Mouse (Mus musculus) heart, embryonic 16.5 days (tissue): ENCODE results near the gene Echdc3. TPM values are rescaled to one million over a fixed set of nuclear protein-coding genes. Genes with fewer than 3 reads are reported as not detected.

Source experiments
- ATAC-seq: fragments of 200-750 bp; cut with Nextera tagmentation; replicated peaks from 2 replicates; pipeline ENCODE4 v1.8.0; 2017; ENCODE audit warnings: moderate number of reproducible peaks; ENCODE audit not compliant: insufficient read depth, low FRiP score; ENCODE audit errors: extremely low read depth
- H3K27ac ChIP-seq: fragments of 300-500 bp; sonication (generic); 2 replicates; pipeline ENCODE4 v1.5.1; 2014; ENCODE audit warnings: mild to moderate bottlenecking, low read length, control low read depth, moderate library complexity
- H3K27me3 ChIP-seq: fragments of 300-500 bp; sonication (generic); 2 replicates; pipeline ENCODE4 v1.6.1; 2014; ENCODE audit warnings: low read length, mixed read lengths; ENCODE audit not compliant: control insufficient read depth, insufficient read depth
- H3K36me3 ChIP-seq: fragments of 300-500 bp; sonication (generic); 2 replicates; pipeline ENCODE4 v1.6.1; 2014; ENCODE audit not compliant: control insufficient read depth, insufficient read depth
- H3K4me1 ChIP-seq: fragments of 300-500 bp; sonication (generic); 2 replicates; pipeline ENCODE4 v1.6.1; 2014; ENCODE audit warnings: low read length, mixed read lengths; ENCODE audit not compliant: control insufficient read depth, insufficient read depth
- H3K4me2 ChIP-seq: fragments of 300-500 bp; sonication (generic); 2 replicates; pipeline ENCODE4 v1.6.1; 2014; ENCODE audit warnings: low read depth, mild to moderate bottlenecking, control low read depth, low read length
- H3K4me3 ChIP-seq: fragments of 300-500 bp; sonication (generic); 2 replicates; pipeline ENCODE4 v1.5.1; 2014; ENCODE audit warnings: mild to moderate bottlenecking, control low read depth, low read length
- H3K9ac ChIP-seq: fragments of 300-500 bp; sonication (generic); 2 replicates; pipeline ENCODE4 v1.6.1; 2014; ENCODE audit warnings: low read length, control low read depth
- H3K9me3 ChIP-seq: fragments of 300-500 bp; sonication (generic); replicated peaks from 2 replicates; pipeline ENCODE4 v1.6.1; 2016; ENCODE audit warnings: low read length; ENCODE audit not compliant: control insufficient read depth
- WGBS: fragments of 180-500 bp; shearing (Covaris S2); extraction: QIAGEN DNeasy Blood & Tissue Kit; methylation state at CpG from one replicate; pipeline ENCODE4 v1.1.7; 2014; 5-methylcytosine and 5-hydroxymethylcytosine counted together
- polyA plus RNA-seq: library from polyadenylated mRNA; unstranded; fragments of >200 nt; fragmentation: Nextera tagmentation; extraction: Ambion mirVana; gene quantifications from 2 replicates; pipeline ENCODE4 v1.2.1, GENCODE M21; 2015

Echdc3 gene
- polyA plus RNA-seq, 1 experiment from 2014 or later, result 11.3 TPM

DNA sequence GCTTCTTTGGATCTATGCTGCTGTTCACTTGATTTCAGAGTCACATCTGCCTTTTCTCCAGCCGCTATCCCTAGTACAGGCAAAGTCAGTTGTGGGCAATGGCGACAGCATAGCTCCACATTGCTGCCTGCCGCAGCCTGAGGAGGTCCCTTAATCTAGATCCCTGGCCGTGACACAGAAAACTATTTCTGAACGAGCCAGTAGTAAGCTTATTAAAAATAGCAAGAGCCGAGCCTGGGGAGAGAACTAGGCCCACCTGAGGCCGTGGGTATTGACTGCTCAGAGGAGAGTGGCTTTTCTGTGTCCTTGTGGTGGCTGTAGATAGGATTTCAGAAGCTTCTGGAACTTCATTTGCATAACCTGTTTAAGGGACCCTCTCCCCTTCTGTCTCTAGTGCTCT, 19.9 kb upstream of the Echdc3 start:
- WGBS, result 48% methylated on average over 7 of the region's 7 CpGs
- no peaks in the 10 kb centered on the region for H3K36me3 ChIP-seq
- no peak overlapping the region for H3K4me2 ChIP-seq
- peak overlapping the region; percentile 42; the same call in 1 of the 2 replicates for H3K9ac ChIP-seq
- 0 out of 2 replicates have a peak overlapping the region, but pooled peaks have one; percentile 34 for H3K27ac ChIP-seq
- H3K4me3 ChIP-seq, result no peak overlapping the region
- no peaks in the 10 kb centered on the region for H3K27me3 ChIP-seq
- peaks cover 12% of the 10 kb centered on the region; the same call in 1 of the 2 replicates for H3K4me1 ChIP-seq
- ATAC-seq, result 0 out of 2 replicates have a peak, but pooled peaks have one; percentile 32
- H3K9me3 ChIP-seq, result no peaks in the 10 kb centered on the region

DNA sequence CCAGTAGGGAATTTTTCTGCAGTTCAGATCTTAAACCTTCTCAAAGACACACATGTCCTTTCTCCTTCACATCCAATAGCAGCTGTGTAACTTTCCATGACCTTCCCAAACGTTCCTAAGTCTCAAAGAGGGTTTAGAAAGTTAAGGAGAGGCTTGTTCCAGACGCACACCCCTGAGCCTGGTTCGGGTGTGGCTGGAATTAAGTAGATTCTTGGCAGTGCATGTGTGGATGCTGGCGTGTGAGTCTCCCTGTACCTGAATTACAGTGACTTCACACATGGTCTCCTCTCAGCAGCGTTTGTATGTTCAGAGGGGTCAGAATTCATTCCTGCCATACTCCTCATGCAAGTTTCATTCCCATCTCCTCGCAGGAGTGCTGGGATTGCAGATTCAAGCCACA, 18.0 kb upstream of the Echdc3 start:
- H3K4me1 ChIP-seq, result peaks cover 12% of the 10 kb centered on the region; the same call in 1 of the 2 replicates
- 73% methylated on average over 6 of the region's 6 CpGs for WGBS
- no peaks in the 10 kb centered on the region for H3K27me3 ChIP-seq
- no peak overlapping the region for H3K4me3 ChIP-seq
- H3K9me3 ChIP-seq, result no peaks in the 10 kb centered on the region
- H3K4me2 ChIP-seq, result no peak overlapping the region
- ATAC-seq, result no peak
- no peak overlapping the region for H3K27ac ChIP-seq
- H3K9ac ChIP-seq, result no peak overlapping the region
- H3K36me3 ChIP-seq, result no peaks in the 10 kb centered on the region

DNA sequence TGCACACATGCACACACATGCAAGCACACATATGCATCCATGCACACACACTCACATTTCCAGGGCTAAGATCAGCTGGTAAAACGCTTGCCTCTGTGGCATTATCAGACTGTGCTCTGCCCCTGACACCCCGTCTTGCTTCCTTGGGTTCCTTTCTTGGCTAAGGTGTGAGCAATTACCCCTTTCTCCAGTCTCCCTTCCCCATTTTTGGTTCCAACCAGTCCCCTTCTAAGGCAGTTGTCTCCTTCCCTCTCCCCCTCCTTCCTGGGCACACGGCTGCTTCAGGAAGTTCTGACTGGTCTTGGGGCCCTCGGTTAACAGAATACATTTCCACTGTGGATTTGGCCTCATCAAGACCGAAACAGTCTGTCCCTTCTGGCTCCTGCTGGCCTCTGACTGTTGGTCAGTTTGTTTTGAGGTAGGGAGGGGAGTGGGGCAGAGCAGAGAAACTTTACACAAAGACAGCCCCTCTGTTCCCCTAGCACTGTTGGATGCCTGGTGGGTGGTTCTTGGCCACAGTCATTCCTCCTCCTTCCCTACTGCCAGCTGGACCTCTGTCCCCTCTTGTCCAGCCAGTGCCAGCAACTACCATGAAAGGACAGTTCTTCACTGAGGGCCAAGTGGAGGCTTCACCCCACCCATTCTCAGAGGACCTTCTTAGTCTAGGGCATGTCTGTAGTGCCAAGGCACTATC, 16.9 kb upstream of the Echdc3 start:
- H3K4me3 ChIP-seq, result no peak overlapping the region
- ATAC-seq, result no peak
- no peak overlapping the region for H3K9ac ChIP-seq
- H3K27ac ChIP-seq, result no peak overlapping the region
- no peaks in the 10 kb centered on the region for H3K36me3 ChIP-seq
- WGBS, result 71% methylated on average over 5 of the region's 5 CpGs
- H3K27me3 ChIP-seq, result no peaks in the 10 kb centered on the region
- no peak overlapping the region for H3K4me2 ChIP-seq
- H3K9me3 ChIP-seq, result peaks cover 5% of the 10 kb centered on the region
- peaks cover 12% of the 10 kb centered on the region; the same call in 1 of the 2 replicates for H3K4me1 ChIP-seq

DNA sequence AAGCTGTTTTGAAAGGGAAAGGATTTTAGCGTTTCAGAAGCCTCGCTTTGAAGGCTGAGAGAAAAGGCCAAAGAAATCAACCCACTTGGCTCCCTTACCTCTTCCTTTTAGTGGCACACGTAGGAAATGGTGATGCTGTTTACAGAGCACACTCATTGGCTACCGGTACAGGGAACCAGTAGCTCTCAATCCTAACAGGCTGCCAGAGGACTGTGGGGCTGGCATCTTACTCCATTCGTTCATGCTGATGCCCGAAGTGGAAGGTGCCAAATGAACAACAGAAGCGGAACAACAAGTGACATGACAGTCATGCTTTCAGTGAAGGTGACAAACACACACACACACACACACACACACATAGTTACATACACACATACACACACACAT, 14.2 kb upstream of the Echdc3 start:
- no peak overlapping the region for H3K27ac ChIP-seq
- no peaks in the 10 kb centered on the region for H3K36me3 ChIP-seq
- no peak for ATAC-seq
- no peak overlapping the region for H3K4me3 ChIP-seq
- no peaks in the 10 kb centered on the region for H3K27me3 ChIP-seq
- H3K9ac ChIP-seq, result no peak overlapping the region
- peaks cover 7% of the 10 kb centered on the region for H3K9me3 ChIP-seq
- 77% methylated on average over 7 of the region's 7 CpGs for WGBS
- H3K4me2 ChIP-seq, result no peak overlapping the region
- H3K4me1 ChIP-seq, result no peaks in the 10 kb centered on the region

DNA sequence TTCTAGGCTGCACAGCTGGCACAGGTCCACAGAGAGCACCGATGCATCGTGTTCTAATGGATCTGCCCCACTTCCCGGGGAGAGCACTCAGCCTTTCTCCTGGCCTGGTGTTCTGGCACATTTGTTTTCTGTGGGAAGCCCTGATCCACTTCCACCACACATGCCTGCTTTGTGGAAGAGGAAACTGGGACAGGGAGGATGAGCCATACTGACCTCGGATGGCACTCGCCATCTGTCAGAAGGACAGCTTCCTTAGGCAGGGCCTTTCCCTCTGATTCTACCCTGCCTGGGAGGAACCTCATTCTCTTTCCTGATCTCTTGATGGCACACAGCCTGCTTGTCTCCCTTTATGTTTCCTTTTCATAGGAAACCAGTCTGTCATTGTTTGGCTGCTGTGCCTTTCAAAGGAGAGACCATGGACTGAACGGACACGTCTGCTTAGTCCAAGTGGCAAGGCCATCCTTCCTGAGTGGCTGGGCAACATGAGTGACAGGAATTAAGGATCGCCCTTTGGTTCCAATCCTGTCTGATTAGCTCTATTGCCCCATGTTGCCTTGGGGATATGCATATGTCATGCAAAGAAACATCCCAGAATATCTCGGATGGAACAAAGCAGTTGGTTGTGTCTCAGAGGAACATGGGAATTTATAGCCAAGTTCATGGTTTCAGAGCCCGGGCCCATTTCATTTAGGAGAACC, 13.7 kb upstream of the Echdc3 start:
- Histone ChIP-seq H3K9ac (no peak overlapping the region), H3K4me2 (no peak overlapping the region), H3K9me3 (peaks cover 7% of the 10 kb centered on the region), H3K36me3 (no peaks in the 10 kb centered on the region), H3K27me3 (no peaks in the 10 kb centered on the region), H3K4me1 (no peaks in the 10 kb centered on the region), H3K27ac (no peak overlapping the region), H3K4me3 (no peak overlapping the region)
- 81% methylated on average over 10 of the region's 10 CpGs for WGBS
- no peak for ATAC-seq

DNA sequence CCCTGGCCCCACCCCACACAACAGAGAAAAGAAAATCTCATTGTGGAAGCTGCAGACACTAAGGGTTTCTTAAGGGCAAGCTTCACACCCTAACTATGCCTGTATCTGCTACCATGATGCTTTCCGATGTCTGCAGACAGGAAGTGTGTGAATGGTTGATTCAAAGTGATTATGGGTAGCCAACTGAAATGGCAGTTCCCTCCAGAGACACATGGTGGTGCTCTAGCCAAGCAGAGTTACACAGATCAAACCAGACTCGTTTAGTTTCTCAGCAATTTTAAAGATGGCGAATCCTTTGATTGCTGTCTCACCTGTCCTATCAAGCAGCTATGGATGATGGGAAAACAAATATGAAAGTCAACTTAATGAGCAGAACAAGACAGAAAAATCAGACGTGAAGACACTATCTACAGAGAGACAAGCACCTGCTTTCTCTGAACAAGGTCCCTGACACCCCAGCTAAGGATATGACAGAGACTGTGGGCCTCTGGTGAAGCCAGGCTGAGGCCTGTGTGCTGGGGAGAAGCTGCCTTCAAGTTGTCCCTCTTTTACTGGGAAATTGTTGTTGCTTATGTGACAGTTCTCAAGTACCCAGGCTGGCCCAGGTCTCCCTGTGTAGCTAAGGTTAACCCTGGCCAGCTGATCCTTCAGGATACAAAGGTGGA, 7.4 kb upstream of the Echdc3 start:
- Histone ChIP-seq H3K9me3 (peaks cover 6% of the 10 kb centered on the region), H3K9ac (no peak overlapping the region), H3K36me3 (no peaks in the 10 kb centered on the region), H3K4me1 (no peaks in the 10 kb centered on the region), H3K27ac (no peak overlapping the region), H3K4me2 (no peak overlapping the region), H3K27me3 (no peaks in the 10 kb centered on the region), H3K4me3 (no peak overlapping the region)
- ATAC-seq, result peak; percentile 58; the same call in 1 of the 2 replicates
- 9% methylated on average over 4 of the region's 4 CpGs for WGBS

DNA sequence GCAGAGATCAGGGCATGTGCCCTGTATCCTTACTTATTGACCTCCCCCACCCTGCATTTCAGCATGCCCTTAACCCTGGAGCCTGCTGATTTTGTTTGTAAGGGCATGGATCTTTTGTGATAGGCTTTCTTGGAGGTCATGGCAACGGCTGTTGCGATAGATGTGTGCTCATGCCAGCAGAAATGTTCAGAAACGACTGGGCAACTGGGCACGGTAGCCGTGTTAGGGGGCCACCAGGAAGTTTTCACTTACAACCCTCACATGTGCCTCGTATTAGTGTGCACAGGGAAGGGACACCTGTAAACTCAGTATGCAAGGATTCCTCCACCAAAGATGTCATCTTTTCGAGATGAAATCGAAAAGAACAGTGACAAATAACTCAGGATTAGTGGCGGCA, 508 bp downstream of the Echdc3 start:
- peak overlapping the region; percentile 97 for H3K27ac ChIP-seq
- peak overlapping the region; percentile 88 for H3K4me2 ChIP-seq
- no peaks in the 10 kb centered on the region for H3K9me3 ChIP-seq
- peak overlapping the region; percentile 87 for H3K9ac ChIP-seq
- H3K27me3 ChIP-seq, result no peaks in the 10 kb centered on the region
- peak overlapping the region; percentile 60 for H3K4me3 ChIP-seq
- 30% methylated on average over 9 of the region's 9 CpGs for WGBS
- peaks cover 24% of the 10 kb centered on the region for H3K4me1 ChIP-seq
- H3K36me3 ChIP-seq, result no peaks in the 10 kb centered on the region
- 0 out of 2 replicates have a peak, but pooled peaks have one; percentile 2 for ATAC-seq

DNA sequence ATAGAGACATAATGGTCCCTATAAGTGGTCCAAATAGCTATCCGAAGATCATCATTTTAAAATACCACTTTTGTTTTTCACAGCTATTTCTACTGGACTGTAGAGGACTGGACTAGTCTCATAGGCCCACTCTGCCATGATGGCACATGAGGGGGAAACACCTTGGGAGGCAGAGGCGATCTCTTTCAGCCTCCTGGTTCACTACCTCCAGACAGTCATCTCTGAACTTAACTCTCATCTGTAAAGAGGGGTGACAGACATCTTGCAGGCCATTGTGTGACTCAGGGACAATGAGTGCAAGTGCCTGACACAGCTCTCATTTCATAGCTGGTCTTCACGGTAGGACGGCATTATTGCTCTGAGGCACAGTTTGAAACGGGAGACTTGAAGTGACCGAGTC, 2.0 kb downstream of the Echdc3 start:
- 88% methylated on average over 6 of the region's 6 CpGs for WGBS
- H3K9me3 ChIP-seq, result no peaks in the 10 kb centered on the region

DNA sequence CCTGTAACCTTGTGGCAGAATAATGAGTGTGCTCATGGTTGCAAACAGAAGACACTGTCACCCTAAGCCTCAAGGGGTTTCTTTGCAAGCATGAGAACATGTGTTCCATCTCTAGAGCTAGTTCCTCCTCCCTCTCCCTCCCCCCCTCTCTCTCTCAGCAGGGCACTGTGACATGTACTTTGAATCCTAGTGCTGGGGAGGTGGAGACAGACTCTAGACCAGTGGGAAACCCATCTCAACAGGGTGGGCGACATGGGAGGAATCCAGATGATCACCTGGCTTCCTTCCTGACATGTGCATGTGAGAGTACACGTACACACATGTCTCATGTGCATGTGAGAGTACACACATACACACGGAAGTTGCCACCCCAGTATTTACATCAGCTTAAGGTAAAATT, 3.1 kb downstream of the Echdc3 start:
- 74% methylated on average over 3 of the region's 3 CpGs for WGBS

More for the DNA sequence above, 2.0 kb downstream of the Echdc3 start:
- Histone ChIP-seq H3K4me1 (peaks cover 24% of the 10 kb centered on the region), H3K4me2 (no peak overlapping the region), H3K36me3 (no peaks in the 10 kb centered on the region), H3K9ac (no peak overlapping the region), H3K4me3 (no peak overlapping the region), H3K27me3 (no peaks in the 10 kb centered on the region), H3K27ac (no peak overlapping the region)
- ATAC-seq, result no peak

More for the DNA sequence above, 3.1 kb downstream of the Echdc3 start:
- H3K4me1 ChIP-seq, result peaks cover 24% of the 10 kb centered on the region
- H3K27me3 ChIP-seq, result no peaks in the 10 kb centered on the region
- no peak overlapping the region for H3K9ac ChIP-seq
- no peak overlapping the region for H3K4me3 ChIP-seq
- H3K27ac ChIP-seq, result no peak overlapping the region
- H3K36me3 ChIP-seq, result no peaks in the 10 kb centered on the region
- no peak overlapping the region for H3K4me2 ChIP-seq
- no peak for ATAC-seq
- no peaks in the 10 kb centered on the region for H3K9me3 ChIP-seq
